Mouse (Mus musculus) E14TG2a.4 (cell line): Measurements from ENCODE around the gene Smco4.
A peak's percentile ranks its signal among the peaks of the same experiment; 100 is the strongest.
"Not testable (repeated sequence)": the region's sequence is repeated elsewhere in the genome, so short reads cannot be mapped to it uniquely, and the experiment has no call there.

Source experiments
- H3K27me3 ChIP-seq: 2 replicates; pipeline ENCODE4 v1.6.1; 2014; ENCODE audit warnings: low read length, control low read depth; ENCODE audit not compliant: insufficient read depth
- H3K36me3 ChIP-seq: 2 replicates; pipeline ENCODE4 v1.6.1; 2014; ENCODE audit warnings: low read length, control low read depth; ENCODE audit not compliant: insufficient read depth
- H3K4me1 ChIP-seq: replicated peaks from 2 replicates; pipeline ENCODE4 v1.6.1; 2014; ENCODE audit warnings: low read depth, low read length, control low read depth
- H3K4me3 ChIP-seq: replicated peaks from 2 replicates; pipeline ENCODE4 v1.5.1; 2014; ENCODE audit warnings: mild to moderate bottlenecking, low read length
- H3K9me3 ChIP-seq: 2 replicates; pipeline ENCODE4 v1.6.1; 2014; ENCODE audit warnings: low read length, control low read depth
- CTCF ChIP-seq: conservative IDR thresholded peaks from 2 replicates; pipeline ENCODE4 v1.5.1; 2014; ENCODE audit warnings: low read length
- NANOG ChIP-seq: IDR thresholded peaks from 2 replicates; pipeline ENCODE4 v1.6.1; 2014; ENCODE audit warnings: borderline replicate concordance, low read length, mixed read lengths
- POU5F1 ChIP-seq: IDR thresholded peaks from 2 replicates; pipeline ENCODE4 v1.6.1; 2014; ENCODE audit warnings: low read length, borderline replicate concordance

The Smco4 gene

GRCm38 (mm10) chr9:15536861-15537426 is 43.7 kb downstream of the Smco4 start:
- no peak for TF ChIP-seq POU5F1
- TF ChIP-seq NANOG: no peak
- TF ChIP-seq CTCF: no peak
- peaks cover 7% of the 10 kb centered on the region for H3K4me1 ChIP-seq
- H3K4me3 ChIP-seq: no peak overlapping the region
- peaks cover under 1% of the 10 kb centered on the region; the same call in 1 of the 2 replicates for H3K9me3 ChIP-seq
- H3K27me3 ChIP-seq: no peaks in the 10 kb centered on the region
- peaks cover 5% of the 10 kb centered on the region for H3K36me3 ChIP-seq

GRCm38 (mm10) chr9:15537455-15538048 is 44.3 kb downstream of the Smco4 start:
- Histone ChIP-seq H3K36me3 (peaks cover 8% of the 10 kb centered on the region), H3K4me3 (no peak overlapping the region), H3K4me1 (peaks cover 7% of the 10 kb centered on the region), H3K27me3 (no peaks in the 10 kb centered on the region), H3K9me3 (peaks cover 6% of the 10 kb centered on the region; the same call in 1 of the 2 replicates)
- no peak for TF ChIP-seq POU5F1
- TF ChIP-seq CTCF: 0 out of 2 replicates have a peak, but pooled peaks have one; percentile 7

GRCm38 (mm10) chr9:15538979-15539533 is 45.8 kb downstream of the Smco4 start:
- peaks cover 9% of the 10 kb centered on the region for H3K4me1 ChIP-seq
- no peak for TF ChIP-seq POU5F1
- no peak for TF ChIP-seq NANOG
- no peak for TF ChIP-seq CTCF
- H3K36me3 ChIP-seq: peaks cover 10% of the 10 kb centered on the region
- H3K27me3 ChIP-seq: no peaks in the 10 kb centered on the region
- peaks cover 9% of the 10 kb centered on the region; the same call in 1 of the 2 replicates for H3K9me3 ChIP-seq
- no peak overlapping the region for H3K4me3 ChIP-seq

GRCm38 (mm10) chr9:15541735-15542354 is 48.6 kb downstream of the Smco4 start:
- peaks cover 14% of the 10 kb centered on the region for H3K36me3 ChIP-seq
- TF ChIP-seq CTCF: no peak
- TF ChIP-seq NANOG: no peak
- no peak for TF ChIP-seq POU5F1
- H3K9me3 ChIP-seq: peaks cover 11% of the 10 kb centered on the region; the same call in 1 of the 2 replicates
- H3K27me3 ChIP-seq: no peaks in the 10 kb centered on the region
- H3K4me1 ChIP-seq: peaks cover 25% of the 10 kb centered on the region
- H3K4me3 ChIP-seq: no peak overlapping the region

- Histone ChIP-seq H3K36me3 (no peaks in the 10 kb centered on the region), H3K9me3 (peaks cover 15% of the 10 kb centered on the region), H3K4me1 (peaks cover 9% of the 10 kb centered on the region), H3K27me3 (no peaks in the 10 kb centered on the region), H3K4me3 (no peak overlapping the region)
- no peak for TF ChIP-seq POU5F1
- TF ChIP-seq NANOG: no peak
- TF ChIP-seq CTCF: no peak
Observed at GRCm38 (mm10) chr9:15550461-15550961, 57.3 kb downstream of the Smco4 start.

GRCm38 (mm10) chr9:15551073-15551472 is 57.8 kb downstream of the Smco4 start:
- not testable (repeated sequence) for H3K4me1 ChIP-seq, H3K36me3 ChIP-seq, H3K4me3 ChIP-seq, H3K27me3 ChIP-seq
- H3K9me3 ChIP-seq: peaks cover 15% of the 10 kb centered on the region

- no peak for TF ChIP-seq POU5F1
- no peak for TF ChIP-seq CTCF
- TF ChIP-seq NANOG: no peak
- no peaks in the 10 kb centered on the region for H3K36me3 ChIP-seq
- no peaks in the 10 kb centered on the region for H3K27me3 ChIP-seq
- no peak overlapping the region for H3K4me3 ChIP-seq
- H3K4me1 ChIP-seq: no peaks in the 10 kb centered on the region
- H3K9me3 ChIP-seq: peaks cover 15% of the 10 kb centered on the region
Observed at GRCm38 (mm10) chr9:15551933-15552851, 59.0 kb downstream of the Smco4 start.

GRCm38 (mm10) chr9:15553322-15553721 is 60.1 kb downstream of the Smco4 start:
- H3K9me3 ChIP-seq: peaks cover 13% of the 10 kb centered on the region
- no peaks in the 10 kb centered on the region for H3K4me1 ChIP-seq
- no peak overlapping the region for H3K4me3 ChIP-seq
- H3K27me3 ChIP-seq: no peaks in the 10 kb centered on the region
- no peak for TF ChIP-seq POU5F1
- no peak for TF ChIP-seq NANOG
- TF ChIP-seq CTCF: no peak
- H3K36me3 ChIP-seq: no peaks in the 10 kb centered on the region
